Mouse (Mus musculus): ENCODE results near the gene Pank2.

Pank2 gene

DNA sequence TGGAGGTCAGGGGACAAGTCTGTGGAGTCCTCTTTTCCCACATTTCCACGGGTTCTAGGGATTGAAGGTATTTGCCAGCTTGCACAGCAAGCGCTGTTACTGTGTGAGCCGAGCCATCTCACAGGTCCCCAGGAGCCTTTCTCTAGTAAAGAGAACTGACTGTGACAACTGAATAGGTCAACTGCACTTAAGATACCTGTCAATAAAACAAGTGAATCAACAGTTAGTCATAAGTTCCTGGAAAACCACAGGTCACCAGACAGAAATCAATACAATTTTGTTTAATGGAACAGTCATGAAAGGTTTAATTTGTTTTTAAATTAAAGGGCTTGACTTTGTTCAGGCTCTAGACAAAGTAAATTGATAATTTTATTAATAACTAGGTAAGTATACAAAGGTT is 68.3 kb downstream of the Pank2 start:
- no peak for DNase-seq

DNA sequence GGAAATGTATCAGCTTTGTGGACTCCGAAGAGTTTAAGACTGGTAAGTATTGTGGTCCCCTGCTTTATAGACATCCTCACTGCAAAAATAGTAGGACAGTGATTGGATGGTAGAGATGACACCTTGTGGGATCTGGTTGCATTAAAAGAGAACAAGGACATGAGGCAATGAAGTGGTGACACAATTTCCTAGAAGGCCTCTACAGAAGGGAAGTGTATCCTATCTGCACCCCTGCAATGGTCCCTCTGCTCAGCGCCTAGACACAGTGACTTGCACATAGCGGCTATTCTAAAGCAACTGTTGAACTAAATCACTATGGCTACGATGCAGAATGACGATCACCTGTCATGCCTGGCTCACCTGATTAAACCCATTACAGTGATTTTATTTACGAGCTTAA is 75.3 kb downstream of the Pank2 start:
- DNase-seq, result no peak

DNA sequence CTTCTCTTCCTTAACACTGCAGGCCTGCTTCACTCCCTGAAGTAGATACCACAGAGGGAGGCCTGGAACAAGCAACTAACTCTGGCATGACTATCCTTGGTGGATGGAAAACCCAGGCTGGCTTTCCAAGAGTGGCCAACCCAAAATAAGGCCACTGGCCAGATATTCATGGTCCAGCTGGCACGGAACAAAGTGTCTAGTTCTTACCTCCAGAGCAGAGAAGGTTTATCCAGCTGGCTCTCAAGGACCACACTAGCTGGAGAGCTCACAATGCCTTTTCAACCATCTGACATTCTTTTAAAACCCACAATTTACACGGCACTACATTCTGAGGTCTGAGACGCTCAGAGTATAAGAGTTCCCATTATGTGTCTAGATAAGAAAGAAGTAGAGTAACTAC is 82.2 kb downstream of the Pank2 start:
- no peak for DNase-seq

DNA sequence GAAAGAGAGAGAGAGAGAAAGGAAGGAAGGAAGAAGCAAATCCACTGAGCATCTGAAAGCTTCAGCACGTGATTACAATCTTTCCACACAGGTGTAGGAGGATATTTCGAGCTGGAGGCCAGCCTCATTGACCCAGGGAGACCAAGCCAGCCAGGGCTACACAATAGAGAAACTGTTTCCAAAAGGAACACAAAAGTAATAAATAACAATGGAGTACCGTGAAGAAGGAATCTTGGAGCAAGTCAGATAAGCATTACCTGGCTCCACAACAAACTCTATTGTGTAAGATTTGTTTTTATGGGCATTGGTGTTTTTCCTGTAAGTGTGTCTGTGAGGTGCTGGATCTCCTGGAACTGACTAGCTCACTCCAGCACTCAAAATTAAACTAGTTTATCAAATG is 83.3 kb downstream of the Pank2 start:
- no peak for DNase-seq

Data from retina, postnatal 1 day (tissue).